Mouse (Mus musculus) testis, adult 2 months (tissue): ENCODE data around the gene Zdhhc6.

Experiments used
- CTCF ChIP-seq: fragments of 200-500 bp; IDR thresholded peaks from 2 replicates; pipeline ENCODE4 v1.5.1; 2012; ENCODE audit warnings: low read depth, mild to moderate bottlenecking, inconsistent platforms, low read length, moderate library complexity; ENCODE audit not compliant: control insufficient read depth, insufficient read depth, insufficient replicate concordance
- POLR2A ChIP-seq: fragments of 200-500 bp; IDR thresholded peaks from 2 replicates; pipeline ENCODE4 v1.6.1; 2012; ENCODE audit warnings: low read depth, mild to moderate bottlenecking, inconsistent platforms, low read length, moderate library complexity; ENCODE audit not compliant: control insufficient read depth

- TF ChIP-seq CTCF (peak; percentile 65; the same call in 1 of the 2 replicates), POLR2A (no peak)
Observed at GRCm38 (mm10) chr19:55332641-55333268, 16.9 kb upstream of the Zdhhc6 start.
